Mouse (Mus musculus): ENCODE results near the gene Mmp14.

DNA sequence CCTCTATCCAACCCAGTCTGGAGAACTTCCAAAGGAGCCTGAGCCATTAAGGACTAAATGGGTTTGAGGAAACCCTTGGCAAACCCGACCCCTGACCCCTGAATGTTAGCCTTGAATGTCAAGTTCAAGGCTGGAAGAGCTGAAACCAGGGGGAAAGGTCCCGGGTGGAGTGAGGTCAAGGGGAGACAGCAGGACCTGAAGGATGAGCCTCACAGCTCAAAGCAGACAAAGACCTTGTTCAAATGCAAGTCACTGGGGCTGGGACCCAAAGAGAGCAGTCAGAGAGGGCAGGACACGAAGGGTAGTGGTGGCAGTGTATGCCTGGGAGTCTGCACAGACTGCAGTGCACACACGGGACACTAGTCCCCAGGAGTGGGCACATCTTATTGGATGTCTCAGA, 10.0 kb downstream of the Mmp14 start:
- no peak for TF ChIP-seq CTCF (IDR thresholded peaks at IDR 0.05; ENCODE audit: borderline replicate concordance, extremely low read depth, insufficient read depth, insufficient read length)
- TF ChIP-seq POLR2A (IDR thresholded peaks at IDR 0.05; ENCODE audit: borderline replicate concordance, extremely low read depth, insufficient read depth, insufficient read length, poor library complexity, severe bottlenecking) = no peak

Measured in brain, embryonic 14.5 days (tissue).